Mouse (Mus musculus) megakaryocyte, embryonic 14.5 days (primary cell): ENCODE results near the gene Ppp4r4.

Experiments used
- FLI1 ChIP-seq: IDR thresholded peaks from 2 replicates; pipeline ENCODE4 v1.6.1; 2012; ENCODE audit warnings: low read length, inconsistent platforms, mixed read lengths
- GATA1 ChIP-seq: IDR thresholded peaks from 3 replicates; pipeline ENCODE4 v1.6.1; 2012; ENCODE audit warnings: mixed read lengths, low read length, inconsistent platforms, borderline replicate concordance

GRCm38 (mm10) chr12:103635846-103636245 lies 103.8 kb downstream of the Ppp4r4 start:
- TF ChIP-seq GATA1 (no peak), FLI1 (no peak)
